Mouse (Mus musculus): ENCODE data around the gene Tmc3. TPM values are rescaled to one million over a fixed set of nuclear protein-coding genes. Genes with fewer than 3 reads are reported as not detected.

The Tmc3 gene
- polyA plus RNA-seq, 1 experiment: not detected

GRCm38 (mm10) chr7:83594056-83594455 lies 9.3 kb downstream of the Tmc3 start:
- TF ChIP-seq POLR2A (IDR thresholded peaks at IDR 0.05; ENCODE audit: low read depth, low read length): no peak
- TF ChIP-seq CTCF (IDR thresholded peaks at IDR 0.05; ENCODE audit: borderline replicate concordance, insufficient read depth, low read length): no peak

DNA sequence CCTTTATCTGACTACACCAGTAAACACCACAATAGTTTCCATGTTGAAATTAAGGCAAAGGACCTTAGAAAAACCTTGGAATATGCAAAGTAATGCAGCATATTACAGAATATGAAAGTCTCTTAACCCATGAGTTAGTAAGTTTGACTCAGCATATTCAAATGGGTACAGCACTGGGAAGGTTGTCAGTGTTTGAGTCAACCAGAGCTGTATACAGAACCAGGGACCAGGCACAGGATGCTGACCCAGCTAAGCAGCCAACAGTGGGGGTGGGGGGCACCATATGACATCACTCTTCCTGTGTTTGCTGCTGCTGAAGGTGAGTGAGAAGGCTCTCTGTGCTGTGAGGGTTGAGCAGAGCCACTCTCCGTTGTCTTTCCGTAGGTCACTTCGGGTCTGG lies 12.3 kb downstream of the Tmc3 start:
- Histone ChIP-seq H3K4me1 (ENCODE audit: control insufficient read depth, insufficient read depth, low read length) (no peaks in the 10 kb centered on the region; the same call in 1 of the 2 replicates), H3K4me3 (ENCODE audit: insufficient read depth, low read length) (no peak overlapping the region), H3K27ac (ENCODE audit: insufficient read depth, low read length) (no peak overlapping the region)
- no peak for TF ChIP-seq POLR2A (IDR thresholded peaks at IDR 0.05; ENCODE audit: low read depth, low read length)
- TF ChIP-seq CTCF (IDR thresholded peaks at IDR 0.05; ENCODE audit: borderline replicate concordance, insufficient read depth, low read length): no peak

More at GRCm38 (mm10) chr7:83594056-83594455, 9.3 kb downstream of the Tmc3 start:
- no peak overlapping the region for H3K27ac ChIP-seq (ENCODE audit: insufficient read depth, low read length)
- no peak overlapping the region for H3K4me3 ChIP-seq (ENCODE audit: insufficient read depth, low read length)
- H3K4me1 ChIP-seq (ENCODE audit: control insufficient read depth, insufficient read depth, low read length): no peaks in the 10 kb centered on the region; the same call in 1 of the 2 replicates

DNA sequence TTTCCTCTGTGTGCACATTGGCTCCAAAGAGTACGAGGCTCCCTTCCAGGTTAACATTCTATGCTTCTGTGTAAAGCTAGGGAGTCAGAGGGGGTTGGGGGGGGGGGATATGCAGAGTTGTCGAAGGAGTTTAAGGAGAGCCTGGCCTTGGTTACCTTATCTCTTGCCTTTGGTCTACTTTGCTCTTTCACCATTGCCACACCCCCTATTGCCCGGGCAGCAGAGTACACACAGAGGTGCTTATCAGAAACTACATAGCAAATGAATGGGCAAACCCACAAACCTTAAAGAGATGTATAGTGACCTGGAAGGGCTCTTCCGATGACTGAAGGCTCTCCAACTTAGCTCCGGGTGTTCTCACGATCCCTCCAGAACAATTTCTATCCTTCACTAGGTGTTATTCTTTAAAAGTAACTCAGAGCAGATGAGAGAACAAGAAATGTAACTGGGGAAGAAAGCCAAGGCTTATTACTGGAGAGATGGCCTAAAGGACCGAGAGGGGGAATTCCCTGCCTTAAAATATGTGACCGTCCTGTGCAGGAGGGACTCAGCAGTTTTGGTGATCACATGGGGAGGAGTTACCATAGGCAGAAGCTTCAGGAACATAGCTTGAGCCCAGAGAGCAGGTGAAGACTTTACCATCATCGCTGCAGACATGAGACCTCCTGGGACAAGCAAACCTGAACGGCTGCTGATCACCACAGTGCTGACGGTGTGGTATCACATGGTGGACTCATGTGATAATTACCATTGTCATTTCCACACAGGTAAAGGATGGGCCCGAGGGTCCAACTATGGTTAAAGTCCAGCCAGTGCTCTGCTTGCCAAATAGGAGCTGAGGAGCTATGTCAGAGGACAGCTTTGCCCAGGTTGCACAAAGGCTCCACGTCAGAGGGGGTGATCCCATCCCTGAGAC lies 14.5 kb downstream of the Tmc3 start:
- Histone ChIP-seq H3K4me3 (ENCODE audit: insufficient read depth, low read length) (no peak overlapping the region), H3K27ac (ENCODE audit: insufficient read depth, low read length) (no peak overlapping the region), H3K4me1 (ENCODE audit: control insufficient read depth, insufficient read depth, low read length) (no peaks in the 10 kb centered on the region; the same call in 1 of the 2 replicates)
- no peak for TF ChIP-seq POLR2A (IDR thresholded peaks at IDR 0.05; ENCODE audit: low read depth, low read length)
- no peak for TF ChIP-seq CTCF (IDR thresholded peaks at IDR 0.05; ENCODE audit: borderline replicate concordance, insufficient read depth, low read length)

DNA sequence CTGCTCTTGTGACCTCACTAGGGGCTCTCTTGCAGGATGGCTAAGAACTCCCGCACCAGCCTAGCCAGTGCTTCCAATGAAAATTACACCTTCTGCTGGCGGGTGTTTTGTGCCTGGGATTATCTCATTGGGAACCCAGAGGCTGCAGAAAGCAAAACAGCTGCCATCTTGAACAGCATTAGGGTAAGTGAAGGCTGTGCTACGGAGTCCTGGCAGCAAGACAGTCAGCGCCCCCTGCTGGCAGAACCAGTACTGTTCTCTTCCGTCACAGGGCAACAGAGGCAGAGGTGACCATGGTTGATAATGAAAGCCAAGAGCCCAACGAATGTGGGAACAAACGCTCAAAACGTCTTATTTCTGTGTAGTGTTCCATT lies 15.2 kb downstream of the Tmc3 start:
- H3K27ac ChIP-seq (ENCODE audit: insufficient read depth, low read length): no peak overlapping the region
- H3K4me3 ChIP-seq (ENCODE audit: insufficient read depth, low read length): no peak overlapping the region
- H3K4me1 ChIP-seq (ENCODE audit: control insufficient read depth, insufficient read depth, low read length): no peaks in the 10 kb centered on the region; the same call in 1 of the 2 replicates
- TF ChIP-seq CTCF (IDR thresholded peaks at IDR 0.05; ENCODE audit: borderline replicate concordance, insufficient read depth, low read length): peak; percentile 60; the same call in 1 of the 2 replicates
- no peak for TF ChIP-seq POLR2A (IDR thresholded peaks at IDR 0.05; ENCODE audit: low read depth, low read length)

GRCm38 (mm10) chr7:83604180-83604944 lies 19.6 kb downstream of the Tmc3 start:
- H3K27ac ChIP-seq (ENCODE audit: insufficient read depth, low read length): no peak overlapping the region
- no peak for TF ChIP-seq CTCF (IDR thresholded peaks at IDR 0.05; ENCODE audit: borderline replicate concordance, insufficient read depth, low read length)
- no peak for TF ChIP-seq POLR2A (IDR thresholded peaks at IDR 0.05; ENCODE audit: low read depth, low read length)
- no peaks in the 10 kb centered on the region for H3K4me1 ChIP-seq (ENCODE audit: control insufficient read depth, insufficient read depth, low read length)
- no peak overlapping the region for H3K4me3 ChIP-seq (ENCODE audit: insufficient read depth, low read length)

DNA sequence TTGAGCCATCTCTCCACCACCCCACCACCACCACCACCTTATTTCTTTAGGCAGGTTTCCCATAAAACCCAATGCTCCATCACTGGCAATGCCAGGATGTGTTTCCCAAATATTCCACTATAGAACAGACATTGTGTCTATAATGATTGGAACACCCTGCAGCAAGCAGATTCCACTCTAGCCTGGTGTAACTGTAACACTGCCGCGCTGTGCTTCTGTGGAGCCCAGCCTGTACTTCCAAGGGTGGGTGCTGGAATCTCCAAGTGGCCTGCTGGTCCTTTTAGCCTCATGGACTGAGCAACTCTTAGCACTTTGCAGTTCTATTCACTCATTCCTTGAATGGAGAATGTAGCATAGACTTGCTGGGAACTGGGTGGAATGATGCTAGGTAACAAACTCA lies 22.1 kb downstream of the Tmc3 start:
- TF ChIP-seq CTCF (IDR thresholded peaks at IDR 0.05; ENCODE audit: borderline replicate concordance, insufficient read depth, low read length): no peak
- TF ChIP-seq POLR2A (IDR thresholded peaks at IDR 0.05; ENCODE audit: low read depth, low read length): no peak
- H3K4me1 ChIP-seq (ENCODE audit: control insufficient read depth, insufficient read depth, low read length): no peaks in the 10 kb centered on the region

GRCm38 (mm10) chr7:83609891-83610290 lies 25.2 kb downstream of the Tmc3 start:
- TF ChIP-seq CTCF (IDR thresholded peaks at IDR 0.05; ENCODE audit: borderline replicate concordance, insufficient read depth, low read length): no peak
- no peak for TF ChIP-seq POLR2A (IDR thresholded peaks at IDR 0.05; ENCODE audit: low read depth, low read length)
- Histone ChIP-seq H3K4me3 (ENCODE audit: insufficient read depth, low read length) (no peak overlapping the region), H3K4me1 (ENCODE audit: control insufficient read depth, insufficient read depth, low read length) (no peaks in the 10 kb centered on the region), H3K27ac (ENCODE audit: insufficient read depth, low read length) (no peak overlapping the region)

More for the DNA sequence above, 22.1 kb downstream of the Tmc3 start:
- no peak overlapping the region for H3K4me3 ChIP-seq (ENCODE audit: insufficient read depth, low read length)
- no peak overlapping the region for H3K27ac ChIP-seq (ENCODE audit: insufficient read depth, low read length)

DNA sequence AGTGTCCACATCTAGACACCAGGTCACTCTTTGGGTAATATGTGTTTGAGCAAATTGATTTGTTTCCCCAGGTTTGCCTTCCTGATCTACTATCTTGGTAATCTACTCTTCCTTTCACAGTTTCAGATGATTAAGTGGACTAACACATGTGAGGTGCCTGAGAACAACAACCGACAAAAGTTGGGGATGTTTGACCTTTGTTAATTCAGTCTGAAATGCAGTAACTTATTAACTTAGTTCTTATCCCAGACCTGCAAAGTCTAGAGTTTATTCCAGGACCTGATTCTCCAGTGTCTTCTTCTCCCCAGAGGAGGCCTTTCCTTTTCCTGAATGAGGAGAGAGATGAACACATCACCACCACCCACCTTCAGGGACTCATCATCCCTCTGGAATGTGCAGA lies 27.2 kb downstream of the Tmc3 start:
- no peaks in the 10 kb centered on the region for H3K4me1 ChIP-seq (ENCODE audit: control insufficient read depth, insufficient read depth, low read length)
- TF ChIP-seq POLR2A (IDR thresholded peaks at IDR 0.05; ENCODE audit: low read depth, low read length) (no peak), CTCF (IDR thresholded peaks at IDR 0.05; ENCODE audit: borderline replicate concordance, insufficient read depth, low read length) (no peak)

GRCm38 (mm10) chr7:83615272-83615671 lies 30.5 kb downstream of the Tmc3 start:
- no peak for TF ChIP-seq POLR2A (IDR thresholded peaks at IDR 0.05; ENCODE audit: low read depth, low read length)
- no peak overlapping the region for H3K27ac ChIP-seq (ENCODE audit: insufficient read depth, low read length)
- no peak overlapping the region for H3K4me3 ChIP-seq (ENCODE audit: insufficient read depth, low read length)
- peaks cover 2% of the 10 kb centered on the region for H3K4me1 ChIP-seq (ENCODE audit: control insufficient read depth, insufficient read depth, low read length)

More for the DNA sequence above, 27.2 kb downstream of the Tmc3 start:
- Histone ChIP-seq H3K27ac (ENCODE audit: insufficient read depth, low read length) (no peak overlapping the region), H3K4me3 (ENCODE audit: insufficient read depth, low read length) (no peak overlapping the region)

GRCm38 (mm10) chr7:83615815-83616214 lies 31.1 kb downstream of the Tmc3 start:
- no peak overlapping the region for H3K4me3 ChIP-seq (ENCODE audit: insufficient read depth, low read length)
- no peak overlapping the region for H3K27ac ChIP-seq (ENCODE audit: insufficient read depth, low read length)
- peaks cover 2% of the 10 kb centered on the region for H3K4me1 ChIP-seq (ENCODE audit: control insufficient read depth, insufficient read depth, low read length)
- TF ChIP-seq POLR2A (IDR thresholded peaks at IDR 0.05; ENCODE audit: low read depth, low read length) (no peak), CTCF (IDR thresholded peaks at IDR 0.05; ENCODE audit: borderline replicate concordance, insufficient read depth, low read length) (no peak)
